Mouse (Mus musculus): ENCODE measurements around the gene Zfp36l2. TPM values are rescaled to one million over a fixed set of nuclear protein-coding genes. Genes with fewer than 3 reads are reported as not detected.

Gene Zfp36l2
- total and polyA plus RNA-seq, 3 experiments: 68.5 to 174 (median 93.6) TPM

DNA sequence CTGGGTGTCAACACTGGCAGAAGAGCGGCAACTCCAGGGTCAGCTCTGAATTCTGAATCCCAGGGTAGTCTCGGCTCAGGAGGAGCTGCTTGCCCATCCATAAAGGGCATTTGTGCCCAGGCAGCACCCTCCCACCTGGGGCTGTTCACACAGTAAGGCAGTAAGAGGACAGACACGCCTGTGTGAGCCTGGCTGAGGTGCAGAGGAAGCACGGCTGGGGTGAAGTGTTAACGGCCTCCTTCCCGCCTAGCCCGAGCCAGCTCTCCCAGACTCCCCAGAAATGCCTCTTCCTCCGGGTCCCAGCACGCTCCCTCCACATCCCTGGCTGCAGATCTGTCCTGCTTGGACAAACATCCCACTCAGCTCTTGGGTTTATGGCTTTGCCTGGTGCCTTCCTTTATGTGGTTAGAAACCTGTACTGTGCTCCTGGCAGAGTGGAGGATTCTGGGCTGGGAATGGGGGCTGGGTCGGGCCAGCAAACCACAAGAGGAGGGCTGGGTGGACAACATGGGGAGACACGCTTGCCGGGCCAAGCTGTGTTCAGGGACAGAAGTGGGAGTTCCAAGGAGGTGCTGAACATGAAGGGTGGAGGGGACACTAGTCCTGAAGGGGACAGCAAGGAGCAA, 44.4 kb downstream of the Zfp36l2 start:
- DNase-seq (ENCODE audit: low read depth, low spot score): no peak
- Histone ChIP-seq H3K36me3 (ENCODE audit: control insufficient read depth in 1 of 2, insufficient read depth in 2 of 2, low read length in 2 of 2) (peaks cover 0 to 28% of the 10 kb centered on the region in 2 experiments; a peak in 2 of 4 replicates), H3K9me3 (replicated peaks; ENCODE audit: insufficient read depth, low read length) (no peaks in the 10 kb centered on the region), H3K27ac (ENCODE audit: control insufficient read depth, low read depth, low read length) (no peak overlapping the region), H3K27me3 (ENCODE audit: control insufficient read depth in 1 of 2, insufficient read depth in 2 of 2, low read length in 2 of 2) (no peaks in the 10 kb centered on the region), H3K4me3 (ENCODE audit: control insufficient read depth in 1 of 2, insufficient read depth in 1 of 2, low read depth in 2 of 2, low read length in 2 of 2) (no peak overlapping the region), H3K79me2 (ENCODE audit: control insufficient read depth, insufficient read depth, low read length, poor library complexity) (peaks cover 11% of the 10 kb centered on the region), H3K4me1 (ENCODE audit: control insufficient read depth in 1 of 2, insufficient read depth in 2 of 2, low read length in 2 of 2) (peaks cover 11 to 57% of the 10 kb centered on the region in 2 experiments), H3K9ac (ENCODE audit: control insufficient read depth, low read depth, low read length, poor library complexity, severe bottlenecking) (no peak overlapping the region)
- TF ChIP-seq RCOR1 (IDR thresholded peaks at IDR 0.05; ENCODE audit: low read depth, low read length) (no peak), CHD1 (IDR thresholded peaks at IDR 0.05; ENCODE audit: low read depth, low read length) (no peak), MYC (IDR thresholded peaks at IDR 0.05; ENCODE audit: low read depth, low read length) (no peak), CTCF (IDR thresholded peaks at IDR 0.05 in 2 of 3, conservative IDR thresholded peaks at IDR 0.05 in 1 of 3; ENCODE audit: control insufficient read depth in 1 of 3, insufficient read depth in 1 of 3, low read depth in 2 of 3, low read length in 3 of 3, poor library complexity in 1 of 3, severe bottlenecking in 1 of 3) (no peak), ETS1 (IDR thresholded peaks at IDR 0.05; ENCODE audit: low read depth, low read length) (no peak), POLR2AphosphoS2 (IDR thresholded peaks at IDR 0.05; ENCODE audit: low read length) (no peak), GABPA (IDR thresholded peaks at IDR 0.05; ENCODE audit: low read depth, low read length) (no peak), TBP (IDR thresholded peaks at IDR 0.05; ENCODE audit: low read depth, low read length) (no peak), ZKSCAN1 (IDR thresholded peaks at IDR 0.05; ENCODE audit: low read depth, low read length) (no peak), KAT2A (conservative IDR thresholded peaks at IDR 0.05; ENCODE audit: low read depth, low read length) (no peak), POLR2A (IDR thresholded peaks at IDR 0.05; ENCODE audit: control insufficient read depth in 1 of 2, insufficient read depth in 1 of 2, low read depth in 1 of 2, low read length in 2 of 2, poor library complexity in 1 of 2) (no peak), USF1 (IDR thresholded peaks at IDR 0.05; ENCODE audit: low read depth, low read length) (no peak), SIN3A (IDR thresholded peaks at IDR 0.05; ENCODE audit: low read length) (no peak), TCF12 (IDR thresholded peaks at IDR 0.05; ENCODE audit: low read depth, low read length) (no peak), MEF2A (IDR thresholded peaks at IDR 0.05; ENCODE audit: extremely low read depth, insufficient replicate concordance, low read depth, low read length, poor library complexity, severe bottlenecking) (no peak), BHLHE40 (IDR thresholded peaks at IDR 0.05; ENCODE audit: borderline replicate concordance, low read depth, low read length) (no peak), ZC3H11A (IDR thresholded peaks at IDR 0.05; ENCODE audit: low read depth, low read length) (no peak)

DNA sequence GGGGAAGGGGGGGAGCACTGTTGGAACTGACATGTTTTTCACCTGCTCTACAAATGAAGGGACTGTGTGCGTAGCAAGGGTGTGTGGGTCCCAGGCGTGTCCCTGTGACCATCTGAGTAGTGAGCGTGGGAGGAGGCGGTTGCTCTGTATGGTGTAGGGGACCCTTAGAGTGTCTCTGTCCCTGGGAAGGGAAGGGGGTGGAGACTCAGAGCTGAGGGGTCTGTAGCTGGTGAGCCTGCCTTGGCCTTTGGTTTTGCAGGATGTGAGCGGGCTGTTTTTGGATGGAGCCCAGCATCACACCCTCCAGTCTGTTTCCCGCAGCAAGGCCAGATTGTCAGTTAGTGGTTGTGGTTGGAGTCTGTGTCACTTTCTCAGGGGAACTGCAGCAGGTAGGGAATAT, 46.1 kb downstream of the Zfp36l2 start:
- TF ChIP-seq SIN3A (IDR thresholded peaks at IDR 0.05; ENCODE audit: low read length) (no peak), GABPA (IDR thresholded peaks at IDR 0.05; ENCODE audit: low read depth, low read length) (no peak), JUND (IDR thresholded peaks at IDR 0.05; ENCODE audit: low read depth, low read length) (no peak), HCFC1 (IDR thresholded peaks at IDR 0.05; ENCODE audit: low read depth, low read length) (no peak), USF2 (IDR thresholded peaks at IDR 0.05; ENCODE audit: borderline replicate concordance in 1 of 2, insufficient read depth in 1 of 2, low read depth in 1 of 2, low read length in 2 of 2) (no peak), KAT2A (conservative IDR thresholded peaks at IDR 0.05; ENCODE audit: low read depth, low read length) (no peak), ZNF384 (IDR thresholded peaks at IDR 0.05; ENCODE audit: low read depth, low read length) (no peak), NRF1 (IDR thresholded peaks at IDR 0.05; ENCODE audit: insufficient read depth, low read depth, low read length, poor library complexity, severe bottlenecking) (no peak), ETS1 (IDR thresholded peaks at IDR 0.05; ENCODE audit: low read depth, low read length) (no peak), MYB (IDR thresholded peaks at IDR 0.05; ENCODE audit: low read depth, low read length) (no peak)
- Histone ChIP-seq H3K9ac (ENCODE audit: control insufficient read depth, low read depth, low read length, poor library complexity, severe bottlenecking) (no peak overlapping the region), H3K27ac (ENCODE audit: control insufficient read depth, low read depth, low read length) (no peak overlapping the region)

More for the DNA sequence above, 46.1 kb downstream of the Zfp36l2 start:
- Histone ChIP-seq H3K4me1 (ENCODE audit: control insufficient read depth in 1 of 2, insufficient read depth in 2 of 2, low read length in 2 of 2) (peaks cover 5 to 55% of the 10 kb centered on the region in 2 experiments), H3K36me3 (ENCODE audit: control insufficient read depth in 1 of 2, insufficient read depth in 2 of 2, low read length in 2 of 2) (peaks cover 0 to 22% of the 10 kb centered on the region in 2 experiments; a peak in 2 of 4 replicates), H3K27me3 (ENCODE audit: control insufficient read depth in 1 of 2, insufficient read depth in 2 of 2, low read length in 2 of 2) (no peaks in the 10 kb centered on the region), H3K4me3 (ENCODE audit: control insufficient read depth in 1 of 2, insufficient read depth in 1 of 2, low read depth in 2 of 2, low read length in 2 of 2) (no peak overlapping the region), H3K9me3 (replicated peaks; ENCODE audit: insufficient read depth, low read length) (no peaks in the 10 kb centered on the region), H3K79me2 (ENCODE audit: control insufficient read depth, insufficient read depth, low read length, poor library complexity) (peaks cover 4% of the 10 kb centered on the region; the same call in 1 of the 2 replicates)
- no peak for DNase-seq (ENCODE audit: low read depth, low spot score)
